Mouse (Mus musculus): ENCODE data around the gene Cnnm2.
A peak's percentile ranks its signal among the peaks of the same experiment; 100 is the strongest.

GRCm38 (mm10) chr19:46878346-46878745 is 117.0 kb downstream of the Cnnm2 start:
- TF ChIP-seq POLR2A (IDR thresholded peaks at IDR 0.05; ENCODE audit: borderline replicate concordance, extremely low read depth, low read depth, low read length) = no peak
- TF ChIP-seq CTCF (IDR thresholded peaks at IDR 0.05; ENCODE audit: insufficient read depth, low read length) = peak; percentile 50
